Mouse (Mus musculus): Measurements from ENCODE around the gene Spsb3. TPM values are rescaled to one million over a fixed set of nuclear protein-coding genes. Genes with fewer than 3 reads are reported as not detected.
A peak's percentile ranks its signal among the peaks of the same experiment; 100 is the strongest.

The Spsb3 gene
- polyA plus RNA-seq, 1 experiment from 2014 or later: 45.4 TPM

- no peak overlapping the region for H3K9ac ChIP-seq (replicated peaks; ENCODE audit: low read depth)
- H3K9me3 ChIP-seq (ENCODE audit: low read length): no peaks in the 10 kb centered on the region
- DNase-seq (ENCODE audit: low spot score) (no peak), ATAC-seq (peak; percentile 41)
- H3K36me3 ChIP-seq (ENCODE audit: insufficient read depth, low read length): peaks cover 83% of the 10 kb centered on the region
- no peak overlapping the region for H3K4me3 ChIP-seq (ENCODE audit: low read depth, low read length)
- 78% methylated on average over 9 of the region's 9 CpGs for WGBS
- H3K27me3 ChIP-seq (replicated peaks; ENCODE audit: insufficient read depth, low read length): no peaks in the 10 kb centered on the region
- no peak overlapping the region for H3K27ac ChIP-seq (ENCODE audit: low read length)
- no peak for TF ChIP-seq EP300 (IDR thresholded peaks at IDR 0.05)
- no peak for TF ChIP-seq CTCF (IDR thresholded peaks at IDR 0.05)
- H3K4me1 ChIP-seq (ENCODE audit: insufficient read depth, low read depth, low read length): no peaks in the 10 kb centered on the region
- no peak overlapping the region for H3K4me2 ChIP-seq (replicated peaks; ENCODE audit: low read depth, low read length)
These were observed 17.3 kb downstream of the Spsb3 start for GRCm38 (mm10) chr17:24903767-24904166.

GRCm38 (mm10) chr17:24907591-24907990 lies 21.1 kb downstream of the Spsb3 start:
- H3K9me3 ChIP-seq (ENCODE audit: low read length): no peaks in the 10 kb centered on the region
- ATAC-seq: no peak
- no peaks in the 10 kb centered on the region for H3K4me1 ChIP-seq (ENCODE audit: insufficient read depth, low read depth, low read length)
- H3K9ac ChIP-seq (replicated peaks; ENCODE audit: low read depth): no peak overlapping the region
- H3K36me3 ChIP-seq (ENCODE audit: insufficient read depth, low read length): peaks cover 76% of the 10 kb centered on the region
- DNase-seq (ENCODE audit: low spot score): no peak
- WGBS: 98% methylated on average over 2 of the region's 2 CpGs
- H3K4me3 ChIP-seq (ENCODE audit: low read depth, low read length): no peak overlapping the region
- TF ChIP-seq CTCF (IDR thresholded peaks at IDR 0.05): no peak
- TF ChIP-seq EP300 (IDR thresholded peaks at IDR 0.05): no peak
- H3K27ac ChIP-seq (ENCODE audit: low read length): no peak overlapping the region
- no peak overlapping the region for H3K4me2 ChIP-seq (replicated peaks; ENCODE audit: low read depth, low read length)
- H3K27me3 ChIP-seq (replicated peaks; ENCODE audit: insufficient read depth, low read length): no peaks in the 10 kb centered on the region

GRCm38 (mm10) chr17:24913984-24914383 lies 27.5 kb downstream of the Spsb3 start:
- DNase-seq (ENCODE audit: low spot score) (no peak), ATAC-seq (no peak)
- H3K27ac ChIP-seq (ENCODE audit: low read length): no peak overlapping the region
- H3K9ac ChIP-seq (replicated peaks; ENCODE audit: low read depth): no peak overlapping the region
- H3K4me2 ChIP-seq (replicated peaks; ENCODE audit: low read depth, low read length): no peak overlapping the region
- peaks cover 84% of the 10 kb centered on the region for H3K36me3 ChIP-seq (ENCODE audit: insufficient read depth, low read length)
- H3K4me3 ChIP-seq (ENCODE audit: low read depth, low read length): no peak overlapping the region
- H3K9me3 ChIP-seq (ENCODE audit: low read length): no peaks in the 10 kb centered on the region
- TF ChIP-seq CTCF (IDR thresholded peaks at IDR 0.05): no peak
- no peak for TF ChIP-seq EP300 (IDR thresholded peaks at IDR 0.05)
- no peaks in the 10 kb centered on the region for H3K4me1 ChIP-seq (ENCODE audit: insufficient read depth, low read depth, low read length)
- H3K27me3 ChIP-seq (replicated peaks; ENCODE audit: insufficient read depth, low read length): no peaks in the 10 kb centered on the region

- peaks cover 46% of the 10 kb centered on the region for H3K36me3 ChIP-seq (ENCODE audit: insufficient read depth, low read length)
- WGBS: 97% methylated on average over 1 of the region's 1 CpGs
These were observed 36.8 kb downstream of the Spsb3 start for GRCm38 (mm10) chr17:24923246-24923645.

GRCm38 (mm10) chr17:24929506-24929905 lies 43.1 kb downstream of the Spsb3 start:
- Histone ChIP-seq H3K4me2 (replicated peaks; ENCODE audit: low read depth, low read length) (no peak overlapping the region), H3K27ac (ENCODE audit: low read length) (no peak overlapping the region), H3K4me3 (ENCODE audit: low read depth, low read length) (no peak overlapping the region), H3K9me3 (ENCODE audit: low read length) (no peaks in the 10 kb centered on the region), H3K9ac (replicated peaks; ENCODE audit: low read depth) (no peak overlapping the region), H3K4me1 (ENCODE audit: insufficient read depth, low read depth, low read length) (no peaks in the 10 kb centered on the region), H3K36me3 (ENCODE audit: insufficient read depth, low read length) (0 out of 2 replicates have a peak, but pooled peaks cover 4% of the 10 kb centered on the region), H3K27me3 (replicated peaks; ENCODE audit: insufficient read depth, low read length) (no peaks in the 10 kb centered on the region)
- peak; percentile 17; the same call in 1 of the 2 replicates for ATAC-seq
- DNase-seq (ENCODE audit: low spot score): no peak
- TF ChIP-seq EP300 (IDR thresholded peaks at IDR 0.05) (no peak), CTCF (IDR thresholded peaks at IDR 0.05) (no peak)
- 71% methylated on average over 1 of the region's 1 CpGs for WGBS

More at GRCm38 (mm10) chr17:24923246-24923645, 36.8 kb downstream of the Spsb3 start:
- no peaks in the 10 kb centered on the region for H3K9me3 ChIP-seq (ENCODE audit: low read length)
- no peak overlapping the region for H3K9ac ChIP-seq (replicated peaks; ENCODE audit: low read depth)
- H3K4me1 ChIP-seq (ENCODE audit: insufficient read depth, low read depth, low read length): no peaks in the 10 kb centered on the region
- H3K27ac ChIP-seq (ENCODE audit: low read length): no peak overlapping the region
- H3K27me3 ChIP-seq (replicated peaks; ENCODE audit: insufficient read depth, low read length): no peaks in the 10 kb centered on the region
- ATAC-seq (no peak), DNase-seq (ENCODE audit: low spot score) (no peak)
- H3K4me2 ChIP-seq (replicated peaks; ENCODE audit: low read depth, low read length): no peak overlapping the region
- no peak overlapping the region for H3K4me3 ChIP-seq (ENCODE audit: low read depth, low read length)
- TF ChIP-seq CTCF (IDR thresholded peaks at IDR 0.05): no peak
- TF ChIP-seq EP300 (IDR thresholded peaks at IDR 0.05): no peak

GRCm38 (mm10) chr17:24932431-24932830 lies 46.0 kb downstream of the Spsb3 start:
- ATAC-seq (no peak), DNase-seq (ENCODE audit: low spot score) (no peak)
- H3K9ac ChIP-seq (replicated peaks; ENCODE audit: low read depth): no peak overlapping the region
- no peak overlapping the region for H3K27ac ChIP-seq (ENCODE audit: low read length)
- TF ChIP-seq EP300 (IDR thresholded peaks at IDR 0.05): no peak
- TF ChIP-seq CTCF (IDR thresholded peaks at IDR 0.05): no peak
- no peaks in the 10 kb centered on the region for H3K27me3 ChIP-seq (replicated peaks; ENCODE audit: insufficient read depth, low read length)
- 88% methylated on average over 4 of the region's 4 CpGs for WGBS
- peaks cover 9% of the 10 kb centered on the region for H3K4me1 ChIP-seq (ENCODE audit: insufficient read depth, low read depth, low read length)
- no peak overlapping the region for H3K4me3 ChIP-seq (ENCODE audit: low read depth, low read length)
- no peaks in the 10 kb centered on the region for H3K9me3 ChIP-seq (ENCODE audit: low read length)
- H3K36me3 ChIP-seq (ENCODE audit: insufficient read depth, low read length): no peaks in the 10 kb centered on the region
- no peak overlapping the region for H3K4me2 ChIP-seq (replicated peaks; ENCODE audit: low read depth, low read length)

GRCm38 (mm10) chr17:24933163-24933562 lies 46.7 kb downstream of the Spsb3 start:
- ATAC-seq (no peak), DNase-seq (ENCODE audit: low spot score) (no peak)
- H3K4me1 ChIP-seq (ENCODE audit: insufficient read depth, low read depth, low read length): peaks cover 9% of the 10 kb centered on the region
- no peak overlapping the region for H3K4me2 ChIP-seq (replicated peaks; ENCODE audit: low read depth, low read length)
- no peaks in the 10 kb centered on the region for H3K36me3 ChIP-seq (ENCODE audit: insufficient read depth, low read length)
- H3K9me3 ChIP-seq (ENCODE audit: low read length): no peaks in the 10 kb centered on the region
- H3K9ac ChIP-seq (replicated peaks; ENCODE audit: low read depth): no peak overlapping the region
- H3K27me3 ChIP-seq (replicated peaks; ENCODE audit: insufficient read depth, low read length): no peaks in the 10 kb centered on the region
- no peak for TF ChIP-seq CTCF (IDR thresholded peaks at IDR 0.05)
- 78% methylated on average over 4 of the region's 4 CpGs for WGBS
- no peak overlapping the region for H3K4me3 ChIP-seq (ENCODE audit: low read depth, low read length)
- H3K27ac ChIP-seq (ENCODE audit: low read length): no peak overlapping the region

All from lung, postnatal 0 days (tissue).